Mouse (Mus musculus) kidney, adult 9 months (tissue): ENCODE results near the gene Fam222b.
"Not testable (repeated sequence)": the region's sequence is repeated elsewhere in the genome, so short reads cannot be mapped to it uniquely, and the experiment has no call there.

Experiments used
- DNase-seq: peaks from one replicate; pipeline ENCODE4 v3.0.0; 2022

Gene Fam222b

GRCm38 (mm10) chr11:78094504-78095143 lies at the start of gene Fam222b:
Gene Fam222b (plus strand): TSS chr11:78094660.
- DNase-seq: peak; percentile 94

- DNase-seq: peak; percentile 96
Observed at GRCm38 (mm10) chr11:78044758-78045251, 49.7 kb upstream of the Fam222b start.

GRCm38 (mm10) chr11:78048637-78049036 lies 45.8 kb upstream of the Fam222b start:
- not testable (repeated sequence) for DNase-seq

- DNase-seq: no peak
Observed at GRCm38 (mm10) chr11:78053078-78053477, 41.4 kb upstream of the Fam222b start.

- DNase-seq: no peak
Observed at GRCm38 (mm10) chr11:78056946-78057345, 37.5 kb upstream of the Fam222b start.

- peak; percentile 88 for DNase-seq
Observed at GRCm38 (mm10) chr11:78059833-78060757, 34.4 kb upstream of the Fam222b start.

GRCm38 (mm10) chr11:78062563-78062962 lies 31.9 kb upstream of the Fam222b start:
- no peak for DNase-seq

GRCm38 (mm10) chr11:78065906-78066305 lies 28.6 kb upstream of the Fam222b start:
- DNase-seq: no peak

- no peak for DNase-seq
Observed at GRCm38 (mm10) chr11:78066641-78067040, 27.8 kb upstream of the Fam222b start.

- no peak for DNase-seq
Observed at GRCm38 (mm10) chr11:78067566-78067965, 26.9 kb upstream of the Fam222b start.

- DNase-seq: no peak
Observed at GRCm38 (mm10) chr11:78069130-78069529, 25.3 kb upstream of the Fam222b start.

GRCm38 (mm10) chr11:78069646-78070045 lies 24.8 kb upstream of the Fam222b start:
- no peak for DNase-seq

GRCm38 (mm10) chr11:78071938-78072337 lies 22.5 kb upstream of the Fam222b start:
- DNase-seq: no peak

GRCm38 (mm10) chr11:78072425-78073130 lies 21.9 kb upstream of the Fam222b start:
- DNase-seq: no peak

GRCm38 (mm10) chr11:78073577-78074276 lies 20.7 kb upstream of the Fam222b start:
- DNase-seq: no peak

GRCm38 (mm10) chr11:78074277-78074652 lies 20.2 kb upstream of the Fam222b start:
- no peak for DNase-seq

GRCm38 (mm10) chr11:78074666-78075065 lies 19.8 kb upstream of the Fam222b start:
- no peak for DNase-seq

GRCm38 (mm10) chr11:78079961-78080921 lies 14.2 kb upstream of the Fam222b start, which contains the start of gene Eral1:
Gene Eral1 (minus strand): TSS chr11:78080383.
- DNase-seq: peak; percentile 88

- no peak for DNase-seq
Observed at GRCm38 (mm10) chr11:78083595-78083994, 10.9 kb upstream of the Fam222b start.

- DNase-seq: no peak
Observed at GRCm38 (mm10) chr11:78086925-78087479, 7.5 kb upstream of the Fam222b start.

GRCm38 (mm10) chr11:78087756-78088281 lies 6.6 kb upstream of the Fam222b start:
- DNase-seq: no peak
